Mouse (Mus musculus) cortical plate, adult 2 months (tissue): ENCODE data around the gene Brox. TPM values are rescaled to one million over a fixed set of nuclear protein-coding genes. Genes with fewer than 3 reads are reported as not detected.

Source experiments
- H3K27ac ChIP-seq: fragments of 200-500 bp; 2 replicates; pipeline ENCODE4 v1.5.1; 2012; ENCODE audit warnings: low read length, control low read depth, inconsistent platforms; ENCODE audit not compliant: insufficient read depth
- H3K4me1 ChIP-seq: fragments of 200-500 bp; 2 replicates; pipeline ENCODE4 v1.6.1; 2011; ENCODE audit warnings: low read length; ENCODE audit not compliant: control insufficient read depth, insufficient read depth
- H3K4me3 ChIP-seq: fragments of 200-500 bp; 2 replicates; pipeline ENCODE4 v1.5.1; 2011; ENCODE audit warnings: mild to moderate bottlenecking, low read length, control low read depth; ENCODE audit not compliant: insufficient read depth
- CTCF ChIP-seq: fragments of 200-500 bp; IDR thresholded peaks from 2 replicates; pipeline ENCODE4 v1.5.1; 2011; ENCODE audit warnings: mild to moderate bottlenecking, control low read depth, low read length; ENCODE audit not compliant: insufficient read depth; ENCODE audit errors: extremely low read depth
- POLR2A ChIP-seq: fragments of 200-500 bp; IDR thresholded peaks from 2 replicates; pipeline ENCODE4 v1.6.1; 2011; ENCODE audit warnings: mild to moderate bottlenecking, low read length, control low read depth; ENCODE audit not compliant: insufficient read depth; ENCODE audit errors: extremely low read depth
- polyA plus RNA-seq: library from polyadenylated mRNA; depleted of rRNA; stranded (reverse); fragments of >200 nt; gene quantifications from 2 replicates; pipeline ENCODE4 v1.2.3, GENCODE M21; 2012; rRNA removed

The Brox gene
- polyA plus RNA-seq, 1 experiment = 45.1 TPM

DNA sequence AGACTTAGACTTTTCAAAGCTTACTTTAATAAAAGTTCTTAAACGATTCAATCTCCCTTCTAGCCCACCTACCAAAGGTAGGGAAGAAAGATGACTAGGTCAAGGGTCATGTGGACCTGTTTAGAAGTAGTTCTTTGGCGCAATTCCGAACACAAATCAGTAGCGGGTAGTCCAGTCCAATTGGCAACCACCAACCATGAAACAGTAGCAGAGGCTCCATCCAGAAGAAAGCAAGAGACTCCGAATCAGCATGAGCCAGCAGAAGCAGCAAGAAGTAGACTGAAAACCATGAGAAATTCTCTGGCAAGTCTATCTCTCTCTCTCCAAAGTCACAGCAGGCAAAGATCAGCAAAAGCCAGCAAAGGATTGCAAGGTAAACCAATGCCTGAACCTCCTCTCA, 60.6 kb downstream of the Brox start:
- Histone ChIP-seq H3K4me1 (no peaks in the 10 kb centered on the region), H3K4me3 (no peak overlapping the region), H3K27ac (no peak overlapping the region)
- TF ChIP-seq CTCF (no peak), POLR2A (no peak)

- Histone ChIP-seq H3K4me1 (peaks cover 3% of the 10 kb centered on the region; the same call in 1 of the 2 replicates), H3K4me3 (no peak overlapping the region), H3K27ac (no peak overlapping the region)
- TF ChIP-seq POLR2A = no peak
- no peak for TF ChIP-seq CTCF
Measured at GRCm38 (mm10) chr1:183233679-183234174, 63.3 kb downstream of the Brox start.

DNA sequence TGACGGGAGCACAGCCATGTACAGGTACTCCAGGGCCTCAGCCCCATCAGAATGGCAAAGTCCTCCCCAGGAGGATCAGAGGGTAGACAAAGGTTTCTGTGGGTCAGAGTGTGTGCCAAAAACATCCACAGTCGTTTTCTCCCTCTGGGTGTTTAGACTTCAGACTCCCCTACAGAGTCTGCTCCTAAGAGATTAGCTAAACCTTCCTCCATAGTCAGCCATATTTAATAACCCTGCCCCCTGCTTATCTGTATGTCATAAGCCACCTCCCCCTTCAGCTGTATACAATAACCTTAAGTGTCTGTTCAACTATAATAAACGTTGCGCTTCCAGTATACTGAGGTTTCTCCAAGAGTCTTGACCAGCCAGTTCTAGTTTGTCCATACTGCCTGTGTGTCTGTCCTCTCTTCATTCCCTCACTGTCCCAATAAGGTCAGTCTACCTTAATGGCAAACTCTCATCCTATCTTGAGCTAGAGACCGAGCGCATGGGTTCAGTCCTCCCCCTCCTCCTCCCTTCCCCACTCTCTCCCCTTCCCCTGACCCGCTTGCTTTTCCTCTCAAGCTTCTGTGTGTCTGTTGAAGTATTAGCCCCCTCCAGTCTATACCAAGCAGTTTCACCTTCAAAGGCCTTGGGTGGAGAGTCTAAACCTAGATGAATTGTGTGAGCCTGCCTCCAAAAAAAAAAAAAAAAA, 63.9 kb downstream of the Brox start:
- Histone ChIP-seq H3K4me3 (no peak overlapping the region), H3K27ac (no peak overlapping the region), H3K4me1 (peaks cover 3% of the 10 kb centered on the region; the same call in 1 of the 2 replicates)
- no peak for TF ChIP-seq CTCF
- TF ChIP-seq POLR2A = no peak

DNA sequence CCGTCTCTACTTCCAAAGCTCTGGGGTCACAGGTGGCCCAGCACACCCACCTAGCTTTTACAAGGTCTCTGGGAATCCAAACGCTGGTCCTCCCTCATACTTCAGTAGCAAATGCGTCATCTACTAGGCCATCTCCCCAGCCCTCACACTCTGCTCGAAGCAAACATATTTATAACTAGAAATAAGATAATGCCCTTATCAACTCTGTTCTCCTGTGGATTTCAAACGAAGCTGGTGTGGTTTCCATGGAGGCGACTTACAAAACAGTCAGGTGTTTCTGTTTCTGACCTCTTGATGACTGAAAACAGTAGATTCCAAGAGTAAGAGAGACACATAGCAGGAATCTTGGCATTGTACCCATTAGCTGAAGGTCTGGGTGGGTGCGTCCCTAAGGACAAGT, 69.6 kb downstream of the Brox start:
- no peak overlapping the region for H3K27ac ChIP-seq
- TF ChIP-seq POLR2A (no peak), CTCF (no peak)
- no peak overlapping the region for H3K4me3 ChIP-seq
- peaks cover 3% of the 10 kb centered on the region; the same call in 1 of the 2 replicates for H3K4me1 ChIP-seq

Other genes starting within 250 kb of the Brox start
- 6.5 TPM in 2 replicates for gene Disp1, start 75.7 kb downstream of the Brox start, polyA plus RNA-seq
- gene Aida, start 679 bp downstream of the Brox start, polyA plus RNA-seq = 54.4 and 55.6 TPM in 2 replicates
- 117 and 123 TPM in 2 replicates for gene Mia3, start 72.3 kb upstream of the Brox start, polyA plus RNA-seq
- gene Taf1a, start 91.7 kb upstream of the Brox start, polyA plus RNA-seq = 25.2 and 27.7 TPM in 2 replicates
- gene Hhipl2, start 120.9 kb upstream of the Brox start, polyA plus RNA-seq = 0.72 and 0.79 TPM in 2 replicates